Mouse (Mus musculus) intestine, embryonic 16.5 days (tissue): ENCODE data around the gene Zfp28. TPM values are rescaled to one million over a fixed set of nuclear protein-coding genes. Genes with fewer than 3 reads are reported as not detected.
A peak's percentile ranks its signal among the peaks of the same experiment; 100 is the strongest.

ENCODE experiments used
- ATAC-seq: fragments of 200-750 bp; cut with Nextera tagmentation; 2 replicates; pipeline ENCODE4 v1.8.0; 2017; ENCODE audit warnings: moderate TSS enrichment, moderate library complexity
- H3K27ac ChIP-seq: fragments of 300-500 bp; sonication (generic); 2 replicates; pipeline ENCODE4 v1.5.1; 2014; ENCODE audit warnings: mild to moderate bottlenecking, low read length
- H3K27me3 ChIP-seq: fragments of 300-500 bp; sonication (generic); replicated peaks from 2 replicates; pipeline ENCODE4 v1.6.1; 2014; ENCODE audit warnings: low read length, control low read depth, mixed read lengths; ENCODE audit not compliant: control insufficient read depth, insufficient read depth
- H3K36me3 ChIP-seq: fragments of 300-500 bp; sonication (generic); 2 replicates; pipeline ENCODE4 v1.6.1; 2014; ENCODE audit warnings: low read length, control low read depth; ENCODE audit not compliant: control insufficient read depth, insufficient read depth
- H3K4me1 ChIP-seq: fragments of 300-500 bp; sonication (generic); 2 replicates; pipeline ENCODE4 v1.6.1; 2014; ENCODE audit warnings: low read length, control low read depth, mixed read lengths; ENCODE audit not compliant: control insufficient read depth, insufficient read depth
- H3K4me2 ChIP-seq: fragments of 300-500 bp; sonication (generic); 2 replicates; pipeline ENCODE4 v1.6.1; 2014; ENCODE audit warnings: low read depth, low read length, control low read depth
- H3K4me3 ChIP-seq: fragments of 300-500 bp; sonication (generic); 2 replicates; pipeline ENCODE4 v1.5.1; 2014; ENCODE audit warnings: mild to moderate bottlenecking, low read length
- H3K9ac ChIP-seq: fragments of 300-500 bp; sonication (generic); 2 replicates; pipeline ENCODE4 v1.6.1; 2014; ENCODE audit warnings: low read depth, low read length
- H3K9me3 ChIP-seq: fragments of 300-500 bp; sonication (generic); 2 replicates; pipeline ENCODE4 v1.6.1; 2016; ENCODE audit warnings: low read length, control low read depth; ENCODE audit not compliant: control insufficient read depth
- WGBS: fragments of 180-500 bp; shearing (Covaris S2); extraction: QIAGEN DNeasy Blood & Tissue Kit; methylation state at CpG from one replicate; pipeline ENCODE4 v1.1.7; 2014; 5-methylcytosine and 5-hydroxymethylcytosine counted together
- polyA plus RNA-seq: library from polyadenylated mRNA; unstranded; fragments of >200 nt; fragmentation: Nextera tagmentation; extraction: Ambion mirVana; gene quantifications from 2 replicates; pipeline ENCODE4 v1.2.1, GENCODE M21; 2015

Gene Zfp28
- polyA plus RNA-seq, 1 experiment from 2014 or later = 7.6 TPM

- Histone ChIP-seq H3K9me3 (no peaks in the 10 kb centered on the region), H3K4me1 (peaks cover under 1% of the 10 kb centered on the region; the same call in 1 of the 2 replicates), H3K4me2 (no peak overlapping the region), H3K4me3 (no peak overlapping the region), H3K36me3 (peaks cover 10% of the 10 kb centered on the region; the same call in 1 of the 2 replicates), H3K27ac (no peak overlapping the region), H3K27me3 (no peaks in the 10 kb centered on the region), H3K9ac (no peak overlapping the region)
- 84% methylated on average over 5 of the region's 5 CpGs for WGBS
- no peak for ATAC-seq
Observed at GRCm38 (mm10) chr7:6388971-6389370, 5.9 kb downstream of the Zfp28 start.

GRCm38 (mm10) chr7:6389449-6389848 is 6.4 kb downstream of the Zfp28 start:
- Histone ChIP-seq H3K27me3 (no peaks in the 10 kb centered on the region), H3K4me3 (no peak overlapping the region), H3K9ac (no peak overlapping the region), H3K36me3 (peaks cover 10% of the 10 kb centered on the region; the same call in 1 of the 2 replicates), H3K27ac (no peak overlapping the region), H3K9me3 (no peaks in the 10 kb centered on the region), H3K4me1 (no peaks in the 10 kb centered on the region), H3K4me2 (no peak overlapping the region)
- WGBS = 78% methylated on average over 5 of the region's 5 CpGs
- no peak for ATAC-seq

- Histone ChIP-seq H3K4me2 (peak within 1 kb of the TSS; percentile 79), H3K4me3 (peak within 1 kb of the TSS; percentile 60), H3K27ac (no peak within 1 kb of the TSS), H3K27me3 (no peaks in the 10 kb centered on the region), H3K4me1 (no peaks in the 10 kb centered on the region), H3K36me3 (no peaks in the 10 kb centered on the region), H3K9me3 (no peaks in the 10 kb centered on the region), H3K9ac (peak within 1 kb of the TSS; percentile 66)
- WGBS = 27% methylated on average over 25 of the region's 25 CpGs
- peak; percentile 90 for ATAC-seq
Observed at GRCm38 (mm10) chr7:6397996-6398975, 15.2 kb downstream of the Zfp28 start, which contains the start of gene Smim17. Smim17 (plus strand) TSS chr7:6398715.

GRCm38 (mm10) chr7:6410043-6410442 is 26.9 kb downstream of the Zfp28 start, which contains the start of gene Gm20715:
Gm20715 (plus strand) TSS chr7:6410277.
- peak; percentile 96 for ATAC-seq
- H3K36me3 ChIP-seq = no peaks in the 10 kb centered on the region
- no peak within 1 kb of the TSS for H3K9ac ChIP-seq
- no peak within 1 kb of the TSS for H3K4me2 ChIP-seq
- no peaks in the 10 kb centered on the region for H3K4me1 ChIP-seq
- no peak within 1 kb of the TSS for H3K27ac ChIP-seq
- H3K9me3 ChIP-seq = no peaks in the 10 kb centered on the region
- H3K27me3 ChIP-seq = no peaks in the 10 kb centered on the region
- WGBS = 1% methylated on average over 17 of the region's 17 CpGs
- no peak within 1 kb of the TSS for H3K4me3 ChIP-seq

GRCm38 (mm10) chr7:6414626-6415441 is 31.7 kb downstream of the Zfp28 start:
- no peaks in the 10 kb centered on the region for H3K36me3 ChIP-seq
- no peaks in the 10 kb centered on the region for H3K4me1 ChIP-seq
- 8% methylated on average over 19 of the region's 22 CpGs for WGBS
- no peaks in the 10 kb centered on the region for H3K27me3 ChIP-seq
- H3K9ac ChIP-seq = no peak overlapping the region
- no peak overlapping the region for H3K27ac ChIP-seq
- H3K4me2 ChIP-seq = no peak overlapping the region
- ATAC-seq = no peak
- H3K4me3 ChIP-seq = no peak overlapping the region
- no peaks in the 10 kb centered on the region for H3K9me3 ChIP-seq

- Histone ChIP-seq H3K4me1 (no peaks in the 10 kb centered on the region), H3K27ac (no peak overlapping the region), H3K4me2 (no peak overlapping the region), H3K36me3 (no peaks in the 10 kb centered on the region), H3K9me3 (no peaks in the 10 kb centered on the region), H3K4me3 (no peak overlapping the region), H3K27me3 (no peaks in the 10 kb centered on the region), H3K9ac (no peak overlapping the region)
- 26% methylated on average over 8 of the region's 8 CpGs for WGBS
- ATAC-seq = no peak
Observed at GRCm38 (mm10) chr7:6415442-6415787, 32.3 kb downstream of the Zfp28 start.

- Histone ChIP-seq H3K4me3 (no peak overlapping the region), H3K4me2 (no peak overlapping the region), H3K4me1 (no peaks in the 10 kb centered on the region), H3K27ac (no peak overlapping the region), H3K9me3 (no peaks in the 10 kb centered on the region), H3K27me3 (no peaks in the 10 kb centered on the region), H3K9ac (no peak overlapping the region), H3K36me3 (no peaks in the 10 kb centered on the region)
- no peak for ATAC-seq
- WGBS = 71% methylated on average over 6 of the region's 6 CpGs
Observed at GRCm38 (mm10) chr7:6419894-6420293, 36.8 kb downstream of the Zfp28 start.

GRCm38 (mm10) chr7:6429381-6429780 is 46.3 kb downstream of the Zfp28 start:
- Histone ChIP-seq H3K27ac (no peak overlapping the region), H3K4me1 (no peaks in the 10 kb centered on the region), H3K9ac (no peak overlapping the region), H3K4me2 (no peak overlapping the region), H3K9me3 (peaks cover 2% of the 10 kb centered on the region; the same call in 1 of the 2 replicates), H3K27me3 (no peaks in the 10 kb centered on the region), H3K4me3 (no peak overlapping the region), H3K36me3 (no peaks in the 10 kb centered on the region)
- 83% methylated on average over 3 of the region's 3 CpGs for WGBS
- no peak for ATAC-seq

- WGBS = 32% methylated on average over 2 of the region's 2 CpGs
Observed at GRCm38 (mm10) chr7:6430342-6430741, 47.2 kb downstream of the Zfp28 start.

More at GRCm38 (mm10) chr7:6430342-6430741, 47.2 kb downstream of the Zfp28 start:
- no peak for ATAC-seq
- Histone ChIP-seq H3K27me3 (no peaks in the 10 kb centered on the region), H3K36me3 (no peaks in the 10 kb centered on the region), H3K4me1 (no peaks in the 10 kb centered on the region), H3K9me3 (peaks cover 2% of the 10 kb centered on the region; the same call in 1 of the 2 replicates), H3K9ac (no peak overlapping the region), H3K27ac (no peak overlapping the region), H3K4me3 (no peak overlapping the region), H3K4me2 (no peak overlapping the region)
